Mouse (Mus musculus): ENCODE results near the gene Wdr95.

GRCm38 (mm10) chr5:149616138-149616537 lies 87.7 kb downstream of the Wdr95 start:
- TF ChIP-seq CTCF (IDR thresholded peaks at IDR 0.05; ENCODE audit: low read depth, low read length) (no peak), POLR2A (IDR thresholded peaks at IDR 0.05; ENCODE audit: extremely low read depth, insufficient read depth, low read length) (no peak)

Data from liver, adult 2 months (tissue).